ENCODE assay signal across 8 mouse cellular contexts in genomic region chr17:32284262-32285137, GRCm38 (mm10). TPM values are rescaled to one million over a fixed set of nuclear protein-coding genes. Genes with fewer than 3 reads are reported as not detected.
DNase-seq lines count a peak whose midpoint lies in the region; ATAC-seq lines count a peak whose summit lies in the region.

Brd4 (minus strand) TSS chr17:32284722.

- peak; percentile 91 for DNase-seq in R1 (ENCODE audit: low read depth, low spot score)
- DNase-seq in cerebellum, postnatal 25 days = peak; percentile 96 to 98
- DNase-seq in frontal cortex, postnatal 36 days (ENCODE audit: low spot score in 2 of 2) = peak; percentile 93 to 94
- DNase-seq in left cerebral cortex, adult 11 months (ENCODE audit: low spot score) = peak; percentile 87
- peak; percentile 93 to 95 for DNase-seq in lung, postnatal 4 days
- DNase-seq in retina, postnatal 7 days (ENCODE audit: low read depth, low spot score) = peak; percentile 78
- peak; percentile 94 for DNase-seq in urinary bladder, adult 2 months (ENCODE audit: low spot score)

- peak within 1 kb of the TSS; percentile 97 for H3K4me3 ChIP-seq in hindbrain, embryonic 15.5 days

- ATAC-seq in hindbrain, embryonic 15.5 days (ENCODE audit: low FRiP score, low read depth) = peak; percentile 91

- H3K9me3 ChIP-seq in hindbrain, embryonic 15.5 days = no peaks in the 10 kb centered on the region

- no peaks in the 10 kb centered on the region for H3K36me3 ChIP-seq in hindbrain, embryonic 15.5 days

- H3K9ac ChIP-seq in hindbrain, embryonic 15.5 days = peak within 1 kb of the TSS; percentile 97

- peak within 1 kb of the TSS; percentile 80 for H3K4me2 ChIP-seq in hindbrain, embryonic 15.5 days

- WGBS in hindbrain, embryonic 15.5 days = under 1% methylated on average over 68 of the region's 100 CpGs

- H3K4me1 ChIP-seq in hindbrain, embryonic 15.5 days (replicated peaks) = peaks cover 46% of the 10 kb centered on the region

- H3K27me3 ChIP-seq in hindbrain, embryonic 15.5 days = no peaks in the 10 kb centered on the region

- peak within 1 kb of the TSS; percentile 100 for H3K27ac ChIP-seq in hindbrain, embryonic 15.5 days (replicated peaks)

RNA-seq across cellular contexts. Expression of gene Brd4, which starts in this region (rescaled TPM):
- 83.0 and 91.5 TPM in 2 replicates for polyA plus RNA-seq in hindbrain, embryonic 15.5 days (2015; fragmentation: Nextera tagmentation; extraction: Ambion mirVana)
- polyA plus RNA-seq in urinary bladder, adult 2 months (2012; rRNA removed) = 17.6 and 43.9 TPM in 2 replicates

Comparison
In these comparisons a context has a peak if more than half of its experiments do, and no peak if none do; other contexts are left out.
1. Peak in every context shown above with its lines: DNase-seq, ATAC-seq, H3K4me3 ChIP-seq and H3K27ac ChIP-seq.